Mouse (Mus musculus) brain, embryonic 14.5 days (tissue): ENCODE measurements around the gene Ppp1cc.

ENCODE experiments used
- CTCF ChIP-seq: fragments of 200-500 bp; IDR thresholded peaks from 2 replicates; pipeline ENCODE4 v1.5.1; 2012; ENCODE audit warnings: inconsistent platforms, mild to moderate bottlenecking, moderate library complexity, borderline replicate concordance; ENCODE audit not compliant: insufficient read depth, insufficient read length; ENCODE audit errors: extremely low read depth
- POLR2A ChIP-seq: fragments of 200-500 bp; IDR thresholded peaks from 2 replicates; pipeline ENCODE4 v1.6.1; 2012; ENCODE audit warnings: mild to moderate bottlenecking, inconsistent platforms, borderline replicate concordance; ENCODE audit not compliant: poor library complexity, insufficient read depth, insufficient read length, severe bottlenecking; ENCODE audit errors: extremely low read depth

DNA sequence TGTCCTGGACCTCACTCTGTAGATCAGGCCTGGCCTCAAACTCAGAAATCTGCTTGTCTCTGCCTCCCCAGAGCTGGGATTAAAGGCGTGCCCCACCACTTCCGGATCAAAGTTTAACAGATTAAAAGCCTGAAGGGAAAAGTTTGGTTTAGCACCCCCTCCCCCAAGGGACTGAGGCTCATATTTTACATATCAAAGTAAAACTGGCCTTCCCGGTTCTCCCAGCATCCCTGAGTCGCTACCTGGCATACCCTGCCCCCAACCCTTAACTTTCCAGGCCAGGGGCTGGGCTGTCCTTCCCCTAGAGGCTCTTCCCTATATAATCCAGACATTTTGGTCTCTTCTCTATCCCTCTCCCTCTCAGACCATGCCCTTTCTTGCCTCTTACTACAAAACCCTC is 8.8 kb upstream of the Ppp1cc start:
- no peak for TF ChIP-seq CTCF
- no peak for TF ChIP-seq POLR2A
